Mouse (Mus musculus) testis, adult 2 months (tissue): ENCODE measurements around the gene Prss30. TPM values are rescaled to one million over a fixed set of nuclear protein-coding genes. Genes with fewer than 3 reads are reported as not detected.

Experiments
- H3K27ac ChIP-seq: fragments of 200-500 bp; 2 replicates; pipeline ENCODE4 v1.5.1; 2012; ENCODE audit warnings: low read depth, low read length; ENCODE audit not compliant: control insufficient read depth, insufficient read depth
- H3K27me3 ChIP-seq: fragments of 200-500 bp; 2 replicates; pipeline ENCODE4 v1.6.1; 2012; ENCODE audit warnings: mild to moderate bottlenecking, low read length, moderate library complexity; ENCODE audit not compliant: control insufficient read depth, insufficient read depth
- H3K36me3 ChIP-seq: fragments of 200-500 bp; 2 replicates; pipeline ENCODE4 v1.6.1; 2012; ENCODE audit warnings: mild to moderate bottlenecking, low read length; ENCODE audit not compliant: control insufficient read depth, insufficient read depth
- H3K4me1 ChIP-seq: fragments of 200-500 bp; 2 replicates; pipeline ENCODE4 v1.6.1; 2012; ENCODE audit warnings: low read length; ENCODE audit not compliant: control insufficient read depth, insufficient read depth
- H3K4me3 ChIP-seq: fragments of 200-500 bp; 2 replicates; pipeline ENCODE4 v1.5.1; 2012; ENCODE audit warnings: low read depth, mild to moderate bottlenecking, low read length, moderate library complexity, mixed read lengths; ENCODE audit not compliant: control insufficient read depth
- CTCF ChIP-seq: fragments of 200-500 bp; IDR thresholded peaks from 2 replicates; pipeline ENCODE4 v1.5.1; 2012; ENCODE audit warnings: low read depth, mild to moderate bottlenecking, inconsistent platforms, low read length, moderate library complexity; ENCODE audit not compliant: control insufficient read depth, insufficient read depth, insufficient replicate concordance
- POLR2A ChIP-seq: fragments of 200-500 bp; IDR thresholded peaks from 2 replicates; pipeline ENCODE4 v1.6.1; 2012; ENCODE audit warnings: low read depth, mild to moderate bottlenecking, inconsistent platforms, low read length, moderate library complexity; ENCODE audit not compliant: control insufficient read depth
- polyA plus RNA-seq: library from polyadenylated mRNA; depleted of rRNA; stranded (reverse); fragments of >200 nt; gene quantifications from 2 replicates; pipeline ENCODE4 v1.2.3, GENCODE M21; 2012

The Prss30 gene
- polyA plus RNA-seq, 1 experiment: not detected

GRCm38 (mm10) chr17:24008105-24008504 lies 27.7 kb upstream of the Prss30 start:
- H3K4me3 ChIP-seq: no peak overlapping the region
- no peaks in the 10 kb centered on the region for H3K36me3 ChIP-seq
- no peaks in the 10 kb centered on the region for H3K27me3 ChIP-seq
- TF ChIP-seq POLR2A (no peak), CTCF (no peak)
- no peaks in the 10 kb centered on the region for H3K4me1 ChIP-seq
- H3K27ac ChIP-seq: no peak overlapping the region

GRCm38 (mm10) chr17:24007391-24007790 lies 27.0 kb upstream of the Prss30 start:
- Histone ChIP-seq H3K36me3 (no peaks in the 10 kb centered on the region), H3K27me3 (no peaks in the 10 kb centered on the region), H3K4me1 (no peaks in the 10 kb centered on the region), H3K4me3 (no peak overlapping the region), H3K27ac (no peak overlapping the region)
- TF ChIP-seq POLR2A: no peak
- TF ChIP-seq CTCF: no peak

GRCm38 (mm10) chr17:24006930-24007329 lies 26.6 kb upstream of the Prss30 start:
- no peak for TF ChIP-seq CTCF
- TF ChIP-seq POLR2A: no peak

GRCm38 (mm10) chr17:24005049-24005448 lies 24.7 kb upstream of the Prss30 start:
- TF ChIP-seq POLR2A (no peak), CTCF (no peak)
- Histone ChIP-seq H3K27me3 (no peaks in the 10 kb centered on the region), H3K4me3 (no peak overlapping the region), H3K36me3 (no peaks in the 10 kb centered on the region), H3K4me1 (no peaks in the 10 kb centered on the region), H3K27ac (no peak overlapping the region)

More at GRCm38 (mm10) chr17:24006930-24007329, 26.6 kb upstream of the Prss30 start:
- Histone ChIP-seq H3K27ac (no peak overlapping the region), H3K4me3 (no peak overlapping the region), H3K27me3 (no peaks in the 10 kb centered on the region), H3K4me1 (no peaks in the 10 kb centered on the region), H3K36me3 (no peaks in the 10 kb centered on the region)

GRCm38 (mm10) chr17:24004071-24004665 lies 23.8 kb upstream of the Prss30 start:
- Histone ChIP-seq H3K4me1 (no peaks in the 10 kb centered on the region), H3K27ac (no peak overlapping the region), H3K27me3 (no peaks in the 10 kb centered on the region), H3K36me3 (no peaks in the 10 kb centered on the region), H3K4me3 (no peak overlapping the region)
- TF ChIP-seq CTCF (no peak), POLR2A (no peak)

GRCm38 (mm10) chr17:24000404-24000803 lies 20.0 kb upstream of the Prss30 start:
- Histone ChIP-seq H3K36me3 (no peaks in the 10 kb centered on the region), H3K4me3 (no peak overlapping the region), H3K27me3 (no peaks in the 10 kb centered on the region), H3K4me1 (no peaks in the 10 kb centered on the region), H3K27ac (no peak overlapping the region)
- no peak for TF ChIP-seq CTCF
- TF ChIP-seq POLR2A: no peak

GRCm38 (mm10) chr17:23998383-23998782 lies 18.0 kb upstream of the Prss30 start:
- Histone ChIP-seq H3K27ac (no peak overlapping the region), H3K27me3 (no peaks in the 10 kb centered on the region)
- TF ChIP-seq POLR2A (no peak), CTCF (no peak)

GRCm38 (mm10) chr17:23997901-23998300 lies 17.5 kb upstream of the Prss30 start, which contains the start of gene Prss22:
Gene Prss22, minus strand, starts transcription at chr17:23998100.
- no peaks in the 10 kb centered on the region for H3K27me3 ChIP-seq
- peaks cover 2% of the 10 kb centered on the region for H3K4me1 ChIP-seq
- no peak within 1 kb of the TSS for H3K27ac ChIP-seq
- no peaks in the 10 kb centered on the region for H3K36me3 ChIP-seq
- TF ChIP-seq POLR2A (no peak), CTCF (no peak)
- no peak within 1 kb of the TSS for H3K4me3 ChIP-seq

More at GRCm38 (mm10) chr17:23998383-23998782, 18.0 kb upstream of the Prss30 start:
- no peaks in the 10 kb centered on the region for H3K36me3 ChIP-seq
- no peak overlapping the region for H3K4me3 ChIP-seq
- no peaks in the 10 kb centered on the region for H3K4me1 ChIP-seq
